Mouse (Mus musculus) cerebellum, adult 8-10 months (tissue): ENCODE measurements around the gene Bmt2.

Source experiments
- DNase-seq: peaks from one replicate; pipeline ENCODE4 v3.0.0; 2022

Bmt2 gene

DNA sequence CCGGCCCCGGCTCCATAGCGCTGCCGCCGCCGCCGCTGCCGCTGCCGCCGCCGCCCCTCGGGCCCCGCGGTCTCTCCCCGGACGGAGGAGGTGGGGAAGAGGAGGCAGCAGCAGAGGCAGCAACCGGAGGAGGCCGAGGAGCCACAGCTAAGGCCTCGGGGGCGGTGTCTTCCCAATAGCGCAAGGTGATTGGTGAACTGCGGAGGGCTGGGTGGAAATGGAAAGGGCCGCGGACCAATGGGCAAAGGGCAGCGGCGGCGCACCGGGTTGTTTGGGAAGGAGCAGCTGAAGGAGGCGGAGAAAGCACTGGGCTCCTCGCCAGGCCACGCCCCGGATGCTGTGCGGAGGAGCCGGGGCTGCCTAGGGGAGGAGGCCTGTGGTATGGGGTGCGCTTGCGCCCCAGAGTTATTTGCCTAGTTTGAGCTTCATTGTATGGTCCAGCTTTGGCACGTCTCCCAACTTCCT is at the start of gene Bmt2:
Gene Bmt2, minus strand, starts transcription at position 149 of the 465 bp plus-strand sequence.
- DNase-seq = peak; percentile 99

DNA sequence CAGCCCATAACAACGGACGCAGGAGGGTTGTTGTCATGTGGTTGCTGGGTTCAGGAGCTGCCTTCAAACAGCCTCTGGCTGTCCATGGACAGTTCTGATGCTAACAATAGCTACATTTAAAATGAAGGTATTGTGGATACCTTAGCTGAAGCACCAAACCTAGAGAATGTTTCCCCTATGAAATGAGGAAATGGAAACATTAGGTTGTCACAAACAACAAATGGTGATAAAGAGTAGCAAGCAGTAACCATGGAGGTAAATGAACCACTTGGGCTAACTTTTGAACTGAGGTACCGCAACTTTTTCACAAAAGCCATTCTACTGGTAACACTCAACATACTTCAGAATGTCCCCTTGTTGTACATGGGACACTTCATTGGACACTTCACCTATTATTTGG is 44.4 kb upstream of the Bmt2 start:
- no peak for DNase-seq

DNA sequence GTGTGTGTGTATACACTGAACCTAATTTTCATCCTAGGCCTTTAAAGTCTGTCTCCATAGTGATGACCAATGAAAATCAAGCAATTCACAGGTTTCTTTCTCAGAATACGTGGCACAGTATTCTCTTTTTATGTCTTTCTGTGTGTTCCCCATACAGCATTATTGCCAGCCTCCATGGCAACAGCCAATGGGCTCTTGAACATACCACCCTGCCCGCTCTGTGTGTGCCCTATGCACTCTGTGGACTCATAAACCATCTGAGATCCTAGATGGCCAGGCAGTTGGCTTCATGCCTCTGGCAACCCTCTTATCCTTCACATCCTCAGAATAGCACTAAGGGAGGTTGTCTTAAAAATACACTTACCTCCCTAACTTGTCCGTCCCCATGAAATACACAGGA is 37.1 kb upstream of the Bmt2 start:
- DNase-seq = no peak

DNA sequence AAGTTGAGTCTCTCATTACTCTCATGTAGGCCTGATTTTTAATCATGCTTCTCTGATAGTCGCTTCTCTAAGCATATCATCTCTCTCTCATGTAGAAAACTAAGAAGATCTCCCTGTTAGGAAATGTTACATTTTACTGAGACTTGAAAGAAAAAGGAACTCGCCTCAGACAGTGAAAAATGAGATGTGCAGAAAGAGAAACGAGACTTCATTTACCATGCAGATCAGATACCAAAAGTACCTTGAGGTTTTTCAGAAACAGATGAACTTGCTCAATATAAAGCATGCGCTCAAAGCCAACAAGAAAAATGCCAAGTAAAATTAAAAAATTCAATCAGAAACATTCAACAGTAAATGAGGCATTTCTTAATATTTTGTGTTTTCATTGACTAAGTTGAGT is 19.1 kb upstream of the Bmt2 start:
- no peak for DNase-seq

DNA sequence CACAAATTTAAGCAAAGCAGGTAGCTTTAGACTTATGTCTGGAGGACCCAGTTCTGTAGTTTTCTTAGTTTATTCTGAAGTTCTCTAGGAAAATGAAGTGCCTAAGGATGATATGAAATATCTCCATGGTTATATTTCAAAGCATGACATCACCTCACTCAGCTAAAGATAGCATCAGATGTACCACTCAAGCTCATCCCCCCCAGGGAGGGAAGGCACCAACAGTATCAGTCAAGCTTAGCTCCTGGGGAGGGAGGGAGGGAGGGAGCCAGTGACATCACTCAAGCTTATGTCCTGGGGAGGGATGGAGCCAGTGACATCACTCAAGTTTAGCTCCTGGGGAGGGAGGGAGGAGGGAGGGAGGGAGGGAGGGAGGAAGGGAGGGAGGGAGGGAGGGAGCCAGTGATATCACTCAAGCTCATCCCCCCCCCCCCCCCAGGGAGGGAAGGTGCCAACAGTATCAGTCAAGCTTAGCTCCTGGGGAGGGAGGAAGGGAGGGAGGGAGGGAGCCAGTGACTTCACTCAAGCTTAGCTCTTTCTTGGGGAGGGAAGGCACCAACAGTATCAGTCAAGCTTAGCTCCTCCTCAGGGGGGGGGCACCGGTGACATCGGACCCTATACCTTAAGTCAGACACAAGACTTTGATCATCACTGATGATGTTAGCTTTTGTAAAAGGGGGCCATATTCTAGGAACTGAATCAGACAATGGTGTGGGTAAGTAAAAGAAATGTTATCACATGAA is 17.5 kb upstream of the Bmt2 start:
- no peak for DNase-seq

DNA sequence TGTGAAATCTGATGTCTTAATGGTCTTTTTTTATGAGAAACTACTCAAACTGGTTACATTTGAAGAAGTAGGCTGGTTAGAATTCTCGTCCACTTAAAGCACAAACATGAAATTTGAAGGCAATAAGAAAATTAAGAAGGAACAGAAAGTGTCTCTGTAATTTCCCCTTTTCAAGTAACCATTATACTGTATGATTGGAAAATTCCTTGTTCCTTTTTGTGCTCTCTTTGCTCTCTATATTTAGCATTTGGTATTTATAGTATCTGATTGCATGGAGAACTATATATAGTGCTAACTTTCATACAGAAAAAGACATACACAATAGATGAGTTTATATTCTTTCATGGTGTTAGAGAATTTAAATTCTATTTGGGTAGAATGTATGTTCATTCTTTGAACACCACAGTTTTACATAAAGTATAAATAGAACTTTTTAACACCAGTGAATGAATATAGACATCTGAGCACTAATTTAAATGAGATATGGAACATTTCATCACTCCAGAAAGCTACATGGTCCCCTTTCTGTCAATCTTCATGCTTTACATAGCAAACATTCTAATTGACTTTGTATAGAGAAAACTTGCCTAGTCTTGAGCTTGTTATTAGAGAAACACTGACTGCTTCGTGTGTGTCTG is 14.0 kb upstream of the Bmt2 start:
- DNase-seq = no peak

DNA sequence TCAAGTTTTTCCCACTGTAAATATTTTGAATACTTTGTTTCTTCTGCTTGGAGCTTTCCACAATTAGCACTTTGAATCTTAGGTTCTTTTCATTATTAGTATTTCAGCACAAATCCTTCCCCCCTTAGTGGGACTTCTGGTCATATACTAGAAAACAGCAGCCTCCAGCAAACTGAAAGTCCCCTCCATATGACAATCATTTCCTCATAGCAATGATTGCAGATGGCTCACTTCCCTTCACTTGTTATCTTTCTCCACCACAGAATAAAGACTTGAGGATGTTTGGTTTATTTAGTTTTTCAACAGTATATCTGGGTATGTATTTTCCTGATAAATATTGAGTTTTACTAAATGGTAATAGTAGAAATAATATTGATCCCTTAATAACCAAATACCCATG is 12.6 kb upstream of the Bmt2 start:
- DNase-seq = no peak

DNA sequence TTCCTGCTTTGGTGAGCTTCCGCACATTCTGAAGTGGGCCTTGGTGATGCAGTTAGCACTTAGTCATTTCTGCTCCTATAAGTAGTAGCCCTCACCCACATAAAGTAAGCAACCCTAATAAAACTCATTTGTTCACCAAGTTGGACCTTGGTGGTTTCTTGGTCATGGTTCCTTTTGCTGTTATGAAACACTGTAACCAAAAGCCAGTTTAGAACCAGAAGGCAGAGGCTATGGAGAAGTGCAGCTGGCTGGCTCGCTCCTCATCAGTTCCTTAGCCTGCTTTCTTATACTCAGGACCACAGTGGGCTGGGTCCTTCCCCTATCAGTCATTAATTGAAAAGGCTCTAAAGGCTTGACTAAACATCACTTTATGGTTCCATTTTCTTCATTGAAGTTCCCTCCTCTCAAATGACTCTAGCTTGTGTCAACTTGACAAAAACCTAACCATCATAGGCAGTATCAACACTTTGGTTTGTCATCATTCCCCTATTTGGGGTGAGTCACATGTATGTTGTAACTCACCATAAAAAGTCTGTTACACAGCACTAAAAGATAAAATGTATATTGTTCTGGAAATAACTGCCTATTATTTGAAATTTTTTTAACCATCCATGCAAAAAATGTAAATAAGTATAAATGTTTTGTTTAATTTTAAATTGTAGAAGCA is 6.3 kb upstream of the Bmt2 start:
- no peak for DNase-seq

DNA sequence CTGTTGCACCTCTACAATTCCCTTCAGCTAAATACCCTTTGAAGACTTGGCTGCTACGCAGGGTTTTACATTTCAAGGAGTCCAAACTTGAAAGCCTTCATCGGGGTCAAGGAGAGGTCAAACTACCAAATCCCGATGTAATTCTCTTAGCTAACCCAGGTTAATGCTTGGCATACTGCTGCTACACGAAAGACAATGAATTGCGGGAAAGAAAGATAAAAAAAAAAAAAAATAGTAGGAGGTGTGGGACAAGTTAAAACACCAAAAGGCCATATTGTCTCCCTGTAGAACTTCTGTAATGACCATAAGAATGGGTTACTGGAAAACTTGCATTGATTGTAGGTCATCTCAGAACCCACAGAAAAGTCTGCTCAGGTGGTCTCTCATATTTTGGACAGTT is 583 bp upstream of the Bmt2 start:
- no peak for DNase-seq

DNA sequence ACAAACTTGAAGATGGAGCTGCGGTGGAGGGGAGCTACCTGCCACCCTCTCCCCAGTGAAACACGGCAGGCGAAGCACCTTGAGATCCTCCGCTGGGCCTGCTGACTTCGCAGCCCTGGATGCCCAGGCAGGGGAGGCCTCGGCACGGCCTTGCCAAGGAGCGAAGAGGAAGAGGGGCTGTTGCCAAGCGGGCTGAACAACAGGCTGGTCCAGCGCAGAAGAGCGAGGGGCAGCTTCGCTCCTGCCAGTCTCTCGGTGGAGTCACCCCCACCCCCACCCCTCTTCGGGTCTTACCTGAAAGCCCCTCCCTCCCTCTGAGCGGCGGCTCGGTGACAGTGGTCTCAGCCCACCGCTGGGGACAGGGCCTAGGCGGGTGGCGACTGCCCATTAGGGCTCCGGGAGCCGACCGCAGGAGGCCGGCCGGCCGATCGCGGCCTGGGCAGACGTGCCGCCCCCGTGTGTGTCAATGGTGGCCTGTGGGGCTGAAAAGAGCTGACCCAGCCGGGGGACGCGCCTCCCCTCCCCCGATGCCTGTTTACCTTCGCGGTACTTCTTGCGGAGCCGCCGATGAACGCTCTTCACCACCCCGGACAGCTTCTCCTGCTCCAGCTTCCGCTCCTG is 515 bp downstream of the Bmt2 start:
- peak; percentile 50 for DNase-seq

DNA sequence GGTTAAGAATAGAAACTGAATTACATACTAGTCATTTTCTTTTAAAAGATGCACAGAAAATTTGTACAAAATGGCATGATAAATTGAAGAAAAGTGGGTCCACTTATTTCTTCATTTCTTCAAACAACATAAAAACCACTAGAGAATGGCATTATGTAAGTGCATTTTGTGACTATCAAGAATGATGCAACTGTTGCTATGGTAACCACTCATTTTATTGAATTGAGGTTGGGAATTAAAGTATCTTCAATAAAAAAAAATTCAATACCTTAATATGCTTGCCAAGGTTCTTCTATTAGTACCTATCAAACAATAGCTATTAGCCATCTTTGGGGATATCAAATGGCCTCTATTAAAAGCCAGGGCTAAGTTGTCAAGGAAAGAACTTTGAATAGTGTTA is 1.6 kb downstream of the Bmt2 start:
- no peak for DNase-seq

DNA sequence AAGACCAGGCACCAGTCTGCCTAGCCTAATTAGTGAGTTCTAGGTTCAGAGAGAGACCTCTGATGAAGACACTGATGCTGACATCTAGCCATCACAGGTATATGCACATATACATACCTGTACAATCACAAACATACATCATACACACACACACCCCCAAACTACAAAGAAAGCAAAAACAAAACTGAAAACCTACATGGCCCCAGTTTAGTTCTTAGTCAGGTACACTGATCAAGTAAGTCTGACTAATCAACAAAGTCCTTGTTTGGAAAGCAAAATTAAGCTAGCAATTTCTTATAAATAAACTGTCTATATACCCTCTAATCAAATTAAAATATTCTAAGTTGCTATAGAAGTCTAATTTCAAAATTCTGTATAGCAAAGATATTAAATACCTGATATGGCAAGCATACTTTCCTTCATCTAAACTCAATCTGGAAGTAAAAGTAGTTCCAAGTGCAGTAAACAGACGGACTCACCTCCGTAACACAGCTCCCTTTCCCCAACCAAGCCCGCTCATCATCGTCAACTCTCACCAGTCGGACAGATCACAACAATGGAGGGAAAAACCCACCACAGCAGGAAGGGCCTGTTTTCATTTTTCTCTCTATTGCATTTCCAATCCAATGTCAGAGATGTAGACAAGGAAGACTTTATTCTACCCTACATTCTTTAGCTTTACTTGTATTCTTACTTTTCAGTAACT is 3.0 kb downstream of the Bmt2 start:
- no peak for DNase-seq

DNA sequence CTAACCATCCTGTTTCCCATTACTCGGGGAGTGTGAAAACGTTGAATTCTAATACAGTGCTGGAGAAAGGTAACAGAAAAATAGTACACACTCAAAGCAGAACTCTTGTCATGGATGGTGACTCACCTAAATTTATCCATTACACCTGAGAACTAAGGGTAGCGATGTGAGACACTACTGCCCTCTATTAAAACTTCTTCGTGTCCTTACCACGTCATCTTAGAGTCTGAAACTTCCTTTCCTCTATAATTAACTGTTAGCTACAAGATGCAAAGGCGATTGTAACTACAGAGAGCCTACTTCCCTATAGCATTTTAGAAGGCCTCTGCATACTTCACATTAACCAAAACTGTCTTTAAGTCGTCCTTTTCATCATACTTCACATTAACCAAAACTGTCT is 12.1 kb downstream of the Bmt2 start:
- DNase-seq = no peak

DNA sequence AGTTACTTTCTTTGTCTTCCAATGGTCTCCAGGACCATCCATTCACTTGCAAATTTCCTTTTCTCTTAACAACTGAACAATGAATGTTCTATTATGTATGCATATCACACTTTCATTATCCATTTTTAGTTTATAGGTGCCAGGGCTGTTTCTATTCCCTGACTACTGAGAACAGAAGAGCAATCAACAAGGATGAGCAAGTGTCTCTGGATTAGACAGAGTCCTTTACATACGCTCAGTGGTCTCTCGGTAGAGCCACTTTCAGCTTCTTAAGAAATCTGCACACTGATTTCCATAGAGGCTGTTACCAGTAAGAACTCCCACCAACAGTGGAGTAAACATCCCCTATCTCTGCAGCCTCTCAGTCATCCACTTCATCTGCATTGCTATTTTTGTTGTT is 19.8 kb downstream of the Bmt2 start:
- DNase-seq = no peak

DNA sequence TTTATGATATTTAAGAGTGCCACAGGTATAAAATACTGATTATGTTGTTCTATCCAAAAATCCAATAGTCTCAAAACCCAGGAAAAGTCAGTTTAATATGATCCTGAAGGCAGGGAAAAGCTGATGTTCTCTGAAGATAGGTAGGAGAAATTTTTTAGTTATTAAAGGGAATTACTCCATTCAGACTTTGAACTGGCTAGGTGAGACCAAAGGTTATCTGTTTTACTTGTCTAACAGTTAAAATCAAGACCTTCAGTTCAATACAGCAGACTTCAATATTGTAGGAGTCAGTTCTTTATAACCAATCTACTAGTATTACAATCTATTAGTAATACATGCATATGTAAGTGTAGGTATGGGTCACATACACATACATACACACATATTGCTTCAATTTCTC is 23.7 kb downstream of the Bmt2 start:
- no peak for DNase-seq

DNA sequence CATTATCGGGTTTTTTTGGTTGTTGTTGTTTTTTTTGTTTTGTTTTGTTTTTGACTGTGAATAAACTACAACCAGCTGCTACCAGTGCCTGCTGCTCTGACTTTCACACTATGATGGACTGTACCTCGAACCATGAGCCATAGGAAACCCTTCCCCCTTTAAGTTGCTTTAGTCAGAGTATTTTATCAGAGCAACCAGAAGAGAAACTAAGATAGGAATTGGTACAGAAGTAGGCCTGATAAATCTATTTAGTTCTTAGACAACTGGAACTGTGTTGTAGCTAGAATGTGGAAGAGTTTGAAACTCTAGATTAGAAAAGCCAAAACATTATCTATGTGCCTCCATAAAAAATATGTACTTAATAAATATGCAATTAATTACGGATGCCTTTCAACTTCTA is 25.5 kb downstream of the Bmt2 start:
- DNase-seq = no peak

DNA sequence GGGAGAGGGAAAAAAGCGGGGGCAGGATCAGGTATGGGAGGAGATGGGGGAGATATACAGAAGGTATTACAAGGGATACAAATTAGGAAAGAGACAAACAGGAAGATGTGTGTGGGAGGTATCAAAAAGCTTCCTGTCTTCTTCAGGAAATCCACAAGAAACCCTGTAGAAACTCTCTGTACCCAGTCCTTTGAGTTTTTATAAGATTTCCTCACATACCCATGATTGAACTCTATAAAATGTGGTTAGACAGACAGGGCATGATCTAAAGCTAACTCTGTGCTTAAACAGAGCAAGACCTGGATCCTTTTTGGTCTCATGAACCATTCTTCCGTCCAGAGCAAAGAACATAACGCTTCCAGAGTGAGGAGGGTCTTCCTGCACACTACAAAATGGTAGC is 26.9 kb downstream of the Bmt2 start:
- no peak for DNase-seq

DNA sequence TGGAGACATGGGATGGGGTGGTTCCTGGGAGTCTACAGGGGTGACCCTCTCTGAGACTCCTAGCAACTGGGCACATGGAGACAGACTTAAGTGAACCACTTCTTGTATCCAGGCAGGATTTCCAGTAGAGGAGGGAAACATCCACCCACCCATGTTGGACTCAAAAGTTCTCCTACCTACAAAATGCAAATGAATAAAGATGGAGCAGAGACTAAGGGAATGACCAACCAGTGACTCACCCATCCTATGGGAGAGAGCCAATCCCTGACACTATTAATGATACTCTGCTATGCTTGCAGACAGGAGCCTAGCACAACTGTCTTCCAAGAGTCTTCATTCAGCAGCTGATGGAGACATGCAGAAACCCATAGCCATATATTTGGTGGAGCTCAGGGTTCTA is 29.5 kb downstream of the Bmt2 start:
- DNase-seq = no peak

DNA sequence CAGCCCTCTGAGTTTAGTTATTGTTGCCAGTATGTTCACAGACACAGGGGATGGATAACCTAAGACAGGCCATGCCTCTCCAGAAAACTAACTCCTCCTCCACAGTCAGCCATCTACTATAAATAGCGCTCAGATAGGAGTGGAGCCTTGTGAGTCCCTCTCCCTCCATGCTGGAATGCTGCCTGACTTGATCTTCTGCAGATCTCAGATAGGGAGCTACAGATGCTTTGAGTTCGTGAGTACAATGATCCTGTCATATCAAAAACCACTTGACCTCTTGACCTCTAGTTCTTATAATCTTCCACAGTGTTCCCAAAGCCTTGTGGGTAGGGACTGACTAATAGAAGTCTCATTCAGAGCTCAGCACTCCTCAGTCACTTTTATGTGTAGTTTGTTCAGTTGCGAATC is 41.2 kb downstream of the Bmt2 start:
- no peak for DNase-seq

DNA sequence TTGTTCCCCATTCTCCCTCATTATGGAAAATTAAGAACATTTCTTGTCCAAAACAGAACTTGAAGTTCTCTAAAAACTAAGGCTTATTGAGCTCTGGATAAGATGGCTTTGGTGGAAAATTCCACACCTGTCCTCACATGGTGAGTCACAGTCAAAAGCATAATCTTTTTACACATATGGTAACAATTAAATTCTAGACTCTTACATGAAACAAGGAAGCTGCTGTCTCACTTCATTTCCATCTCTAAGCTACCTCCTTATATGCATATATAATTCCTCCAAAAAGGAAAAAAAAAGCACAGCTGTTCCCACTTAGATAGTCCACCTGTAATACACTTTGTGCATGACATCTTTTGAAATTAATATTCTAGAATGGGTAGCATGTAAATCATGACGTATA is 45.2 kb downstream of the Bmt2 start:
- no peak for DNase-seq

DNA sequence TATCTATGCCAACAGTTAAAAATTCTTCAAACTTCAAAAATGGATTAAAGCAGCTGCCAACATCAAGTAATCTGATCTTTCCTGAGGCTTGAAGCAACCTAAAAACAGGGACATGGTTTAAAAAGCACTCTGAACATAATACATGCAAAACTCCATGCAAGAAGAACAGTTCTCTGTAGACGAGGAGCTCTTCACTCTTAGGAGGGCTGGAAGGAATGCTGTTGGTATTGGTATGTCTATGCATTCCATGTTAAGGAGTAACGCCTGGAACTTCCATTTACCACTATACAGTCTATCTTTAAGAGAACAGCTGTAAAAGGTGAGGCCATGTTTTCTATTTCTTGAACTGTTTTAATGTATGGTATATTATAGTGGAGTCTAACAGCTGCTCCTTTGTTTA is 47.2 kb downstream of the Bmt2 start:
- no peak for DNase-seq

DNA sequence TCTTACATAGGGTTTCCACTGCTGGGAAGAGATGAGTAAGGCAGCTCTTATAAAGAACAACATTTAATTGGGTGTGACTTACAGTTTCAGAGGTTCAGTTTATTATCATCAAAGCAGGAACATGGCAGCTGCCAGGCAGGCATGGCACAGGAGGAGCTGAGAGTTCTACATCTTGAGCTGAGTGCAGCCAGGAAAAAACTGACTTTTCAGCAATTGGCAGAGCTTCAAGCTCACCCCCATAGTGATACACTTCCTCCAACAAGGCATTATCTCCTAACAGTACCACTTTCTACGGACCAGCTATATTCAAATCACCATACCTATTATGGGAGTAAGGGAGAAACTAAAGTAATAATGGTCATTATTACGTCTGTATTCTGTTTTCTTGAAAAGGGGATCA is 58.1 kb downstream of the Bmt2 start:
- no peak for DNase-seq

DNA sequence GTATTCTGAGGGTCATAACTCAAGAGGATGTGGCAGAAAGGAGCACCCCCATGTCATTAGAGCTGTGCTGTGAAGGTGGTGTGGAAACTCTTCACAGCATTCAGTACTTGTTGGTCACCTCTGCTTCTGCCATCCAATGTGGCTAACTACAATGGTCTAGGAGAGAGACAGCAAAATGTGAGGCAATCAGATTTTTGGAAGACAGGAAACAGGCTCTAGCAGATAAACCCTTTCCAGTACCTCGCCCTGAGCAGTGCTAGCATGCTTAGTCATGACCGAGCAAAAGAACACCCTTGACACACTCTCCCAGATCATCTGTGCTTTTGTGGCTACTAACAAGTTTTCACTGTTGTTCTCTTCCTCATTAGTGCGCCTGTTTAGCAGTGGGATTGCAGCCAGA is 60.7 kb downstream of the Bmt2 start:
- no peak for DNase-seq
